22 mouse cellular contexts compared by ENCODE assay signal in genomic region chr4:135260434-135260833, GRCm38 (mm10). TPM values are rescaled to one million over a fixed set of nuclear protein-coding genes. Genes with fewer than 3 reads are reported as not detected.
A peak's percentile ranks its signal among the peaks of the same experiment; 100 is the strongest.
DNase-seq lines count a peak whose midpoint lies in the region; ATAC-seq and TF ChIP-seq lines count a peak whose summit lies in the region.
"Had no signal": no experiment of that assay in that cellular context is flagged by ENCODE, and none has a peak within 500 bp of the region (broad histone marks: within the 10 kb centered on the region; RNA-seq: fewer than 3 reads in every experiment).

No protein-coding gene starts in this region.

- no peak for TF ChIP-seq POLR2A in heart, adult 2 months (IDR thresholded peaks at IDR 0.05; ENCODE audit: insufficient read depth, low read depth, low read length)

- 55% methylated on average over 4 of the region's 4 CpGs for WGBS in heart, adult 2 months
- 54% methylated on average over 4 of the region's 4 CpGs for WGBS in intestine, embryonic 16.5 days
- WGBS in intestine, postnatal 0 days, result 60% methylated on average over 4 of the region's 4 CpGs
- 32% methylated on average over 4 of the region's 4 CpGs for WGBS in forebrain, embryonic 16.5 days
- WGBS in midbrain, embryonic 13.5 days, result 84% methylated on average over 4 of the region's 4 CpGs

- H3K27ac ChIP-seq in heart, adult 2 months, result peak overlapping the region; percentile 53
- 0 out of 2 replicates have a peak overlapping the region, but pooled peaks have one; percentile 18 for H3K27ac ChIP-seq in intestine, embryonic 16.5 days (ENCODE audit: low read length)
- H3K27ac ChIP-seq in intestine, postnatal 0 days (ENCODE audit: low read depth, low read length), result no peak overlapping the region
- peak overlapping the region; percentile 41 for H3K27ac ChIP-seq in forebrain, embryonic 16.5 days (ENCODE audit: low read length)
- no peak overlapping the region for H3K27ac ChIP-seq in midbrain, embryonic 13.5 days
- H3K27ac ChIP-seq: gastrocnemius, adult 2 months; hindbrain, embryonic 12.5 days; midbrain, embryonic 12.5 days; stomach, embryonic 15.5 days had no signal

- peak overlapping the region; percentile 28 for H3K9ac ChIP-seq in heart, adult 2 months (ENCODE audit: low read depth, low read length)
- no peak overlapping the region for H3K9ac ChIP-seq in intestine, embryonic 16.5 days (ENCODE audit: low read depth, low read length)
- H3K9ac ChIP-seq in intestine, postnatal 0 days (ENCODE audit: low read depth, low read length), result no peak overlapping the region
- H3K9ac ChIP-seq in forebrain, embryonic 16.5 days (replicated peaks; ENCODE audit: low read depth, low read length), result no peak overlapping the region
- no peak overlapping the region for H3K9ac ChIP-seq in midbrain, embryonic 13.5 days (replicated peaks)
- H3K9ac ChIP-seq: hindbrain, embryonic 12.5 days; midbrain, embryonic 12.5 days; stomach, embryonic 15.5 days had no signal

- TF ChIP-seq EP300 in heart, adult 2 months (IDR thresholded peaks at IDR 0.05; ENCODE audit: insufficient read depth, low read depth, low read length), result no peak

- no peaks in the 10 kb centered on the region for H3K27me3 ChIP-seq in heart, adult 2 months (ENCODE audit: control insufficient read depth, insufficient read depth, low read length)
- H3K27me3 ChIP-seq in intestine, embryonic 16.5 days (replicated peaks; ENCODE audit: control insufficient read depth, insufficient read depth, low read length), result no peaks in the 10 kb centered on the region
- H3K27me3 ChIP-seq in intestine, postnatal 0 days (replicated peaks; ENCODE audit: control insufficient read depth, insufficient read depth, low read length), result no peaks in the 10 kb centered on the region
- H3K27me3 ChIP-seq in forebrain, embryonic 16.5 days (replicated peaks; ENCODE audit: control insufficient read depth, insufficient read depth, low read length), result no peaks in the 10 kb centered on the region
- H3K27me3 ChIP-seq in midbrain, embryonic 13.5 days, result no peaks in the 10 kb centered on the region
- H3K27me3 ChIP-seq: hindbrain, embryonic 12.5 days; midbrain, embryonic 12.5 days; stomach, embryonic 15.5 days had no signal

- TF ChIP-seq CTCF in heart, adult 2 months (IDR thresholded peaks at IDR 0.05), result no peak
- TF ChIP-seq CTCF in intestine, postnatal 0 days (IDR thresholded peaks at IDR 0.05; ENCODE audit: low read depth), result no peak

- ATAC-seq in intestine, embryonic 16.5 days, result no peak
- no peak for ATAC-seq in intestine, postnatal 0 days
- peak; percentile 36; the same call in 1 of the 2 replicates for ATAC-seq in forebrain, embryonic 16.5 days
- ATAC-seq in midbrain, embryonic 13.5 days, result no peak

- H3K4me3 ChIP-seq in heart, adult 2 months, result no peak overlapping the region
- H3K4me3 ChIP-seq in intestine, embryonic 16.5 days (ENCODE audit: low read length), result no peak overlapping the region
- H3K4me3 ChIP-seq in intestine, postnatal 0 days (ENCODE audit: low read depth, low read length), result no peak overlapping the region
- H3K4me3 ChIP-seq in forebrain, embryonic 16.5 days (replicated peaks; ENCODE audit: low read length), result no peak overlapping the region
- H3K4me3 ChIP-seq in midbrain, embryonic 13.5 days (replicated peaks), result no peak overlapping the region
- H3K4me3 ChIP-seq: gastrocnemius, adult 2 months; hindbrain, embryonic 12.5 days; midbrain, embryonic 12.5 days; stomach, embryonic 15.5 days had no signal

- no peak overlapping the region for H3K4me2 ChIP-seq in intestine, embryonic 16.5 days (ENCODE audit: low read depth, low read length)
- H3K4me2 ChIP-seq in intestine, postnatal 0 days (replicated peaks; ENCODE audit: low read depth), result no peak overlapping the region
- H3K4me2 ChIP-seq in forebrain, embryonic 16.5 days (ENCODE audit: low read length), result no peak overlapping the region
- no peak overlapping the region for H3K4me2 ChIP-seq in midbrain, embryonic 13.5 days (replicated peaks)
- H3K4me2 ChIP-seq: hindbrain, embryonic 12.5 days; midbrain, embryonic 12.5 days; stomach, embryonic 15.5 days had no signal

- intact Hi-C loops in heart, adult 2 months (cut with DNase I), result loop anchor here (10.0 kb wide), 1 partner anchor 336 kb away; the partner anchor contains the start of gene Rsrp1

- no peak for DNase-seq in heart, adult 2 months
- DNase-seq in heart, postnatal 4 days, result no peak
- DNase-seq in lung, postnatal 4 days, result peak; percentile 22 to 57
- DNase-seq in lung, adult 18-20 months, result no peak
- DNase-seq: adrenal gland, postnatal 25 days; B cell, adult 2 months; cerebellum, adult 18-20 months; cerebellum, postnatal 25 days; gastrocnemius, adult 2 months; kidney, adult 8-10 months; kidney, postnatal 14 days; left cerebral cortex, postnatal 4 days; liver; thymus, adult 18-20 months; thymus, postnatal 4 days had no signal

- peaks cover 9% of the 10 kb centered on the region for H3K79me2 ChIP-seq in heart, adult 2 months (replicated peaks; ENCODE audit: control insufficient read depth, insufficient read depth, low read length)

- peaks cover 24% of the 10 kb centered on the region for H3K4me1 ChIP-seq in heart, adult 2 months (ENCODE audit: control insufficient read depth, insufficient read depth, low read length)
- H3K4me1 ChIP-seq in intestine, embryonic 16.5 days (ENCODE audit: control insufficient read depth, insufficient read depth, low read length), result peaks cover 26% of the 10 kb centered on the region
- no peaks in the 10 kb centered on the region for H3K4me1 ChIP-seq in intestine, postnatal 0 days (replicated peaks; ENCODE audit: control insufficient read depth, insufficient read depth, low read length)
- H3K4me1 ChIP-seq in forebrain, embryonic 16.5 days (replicated peaks; ENCODE audit: control insufficient read depth, insufficient read depth, low read length), result peaks cover 37% of the 10 kb centered on the region
- peaks cover 34% of the 10 kb centered on the region for H3K4me1 ChIP-seq in midbrain, embryonic 13.5 days (replicated peaks)

- peaks cover 46% of the 10 kb centered on the region for H3K36me3 ChIP-seq in heart, adult 2 months (ENCODE audit: control insufficient read depth, insufficient read depth, low read length)
- H3K36me3 ChIP-seq in intestine, embryonic 16.5 days (ENCODE audit: control insufficient read depth, insufficient read depth, low read length), result no peaks in the 10 kb centered on the region
- peaks cover 7% of the 10 kb centered on the region; the same call in 1 of the 2 replicates for H3K36me3 ChIP-seq in intestine, postnatal 0 days (ENCODE audit: control insufficient read depth, insufficient read depth)
- no peaks in the 10 kb centered on the region for H3K36me3 ChIP-seq in forebrain, embryonic 16.5 days (ENCODE audit: control insufficient read depth, insufficient read depth)
- peaks cover 11% of the 10 kb centered on the region; the same call in 1 of the 2 replicates for H3K36me3 ChIP-seq in midbrain, embryonic 13.5 days

- H3K9me3 ChIP-seq in intestine, embryonic 16.5 days (ENCODE audit: control insufficient read depth, low read length), result no peaks in the 10 kb centered on the region
- H3K9me3 ChIP-seq in intestine, postnatal 0 days (ENCODE audit: control insufficient read depth), result no peaks in the 10 kb centered on the region
- H3K9me3 ChIP-seq in forebrain, embryonic 16.5 days (ENCODE audit: control insufficient read depth, low read length), result no peaks in the 10 kb centered on the region
- H3K9me3 ChIP-seq in midbrain, embryonic 13.5 days, result no peaks in the 10 kb centered on the region
- H3K9me3 ChIP-seq: hindbrain, embryonic 12.5 days; midbrain, embryonic 12.5 days; stomach, embryonic 15.5 days had no signal

RNA-seq across cellular contexts. Expression of gene Clic4, which starts 12.2 kb away (rescaled TPM):
- 100 to 1,000 TPM; 248 to 249 TPM for total RNA-seq in heart, adult 2 months (2021)
- 148 and 227 TPM in 2 replicates for polyA plus RNA-seq in heart, adult 2 months (2012; rRNA removed)
- 100 to 1,000 TPM; 313 to 318 TPM for total RNA-seq in heart, postnatal 4 days (2021)
- 107 and 109 TPM in 2 replicates for polyA plus RNA-seq in intestine, embryonic 16.5 days (2015; fragmentation: Nextera tagmentation; extraction: Ambion mirVana)
- 66.9 and 67.9 TPM in 2 replicates for polyA plus RNA-seq in intestine, postnatal 0 days (2015; fragmentation: Nextera tagmentation; extraction: Ambion mirVana)
- 97.8 and 125 TPM in 2 replicates for polyA plus RNA-seq in forebrain, embryonic 16.5 days (2015; fragmentation: Nextera tagmentation; extraction: Ambion mirVana)
- 95.1 and 108 TPM in 2 replicates for polyA plus RNA-seq in midbrain, embryonic 13.5 days (2015; fragmentation: Nextera tagmentation; extraction: Ambion mirVana)

Comparison
In these comparisons a context has a peak if more than half of its experiments do, and no peak if none do; other contexts are left out.
1. DNase-seq: peak in lung, postnatal 4 days (2 of 2); none in heart, adult 2 months (0 of 2), heart, postnatal 4 days (single experiment) and lung, adult 18-20 months (0 of 2).
2. H3K27ac ChIP-seq: peak in heart, adult 2 months (single experiment), intestine, embryonic 16.5 days (single experiment) and forebrain, embryonic 16.5 days (single experiment); none in intestine, postnatal 0 days (single experiment) and midbrain, embryonic 13.5 days (single experiment).